Mouse (Mus musculus): ENCODE measurements at regions not wholly inside any gene's neighbourhood (a gene's known extent, or its start where the extent isn't known, plus 50 kb on each side); places are given as distances from the start of the nearest gene placed in this dataset.
A peak's percentile ranks its signal among the peaks of the same experiment; 100 is the strongest.

DNA sequence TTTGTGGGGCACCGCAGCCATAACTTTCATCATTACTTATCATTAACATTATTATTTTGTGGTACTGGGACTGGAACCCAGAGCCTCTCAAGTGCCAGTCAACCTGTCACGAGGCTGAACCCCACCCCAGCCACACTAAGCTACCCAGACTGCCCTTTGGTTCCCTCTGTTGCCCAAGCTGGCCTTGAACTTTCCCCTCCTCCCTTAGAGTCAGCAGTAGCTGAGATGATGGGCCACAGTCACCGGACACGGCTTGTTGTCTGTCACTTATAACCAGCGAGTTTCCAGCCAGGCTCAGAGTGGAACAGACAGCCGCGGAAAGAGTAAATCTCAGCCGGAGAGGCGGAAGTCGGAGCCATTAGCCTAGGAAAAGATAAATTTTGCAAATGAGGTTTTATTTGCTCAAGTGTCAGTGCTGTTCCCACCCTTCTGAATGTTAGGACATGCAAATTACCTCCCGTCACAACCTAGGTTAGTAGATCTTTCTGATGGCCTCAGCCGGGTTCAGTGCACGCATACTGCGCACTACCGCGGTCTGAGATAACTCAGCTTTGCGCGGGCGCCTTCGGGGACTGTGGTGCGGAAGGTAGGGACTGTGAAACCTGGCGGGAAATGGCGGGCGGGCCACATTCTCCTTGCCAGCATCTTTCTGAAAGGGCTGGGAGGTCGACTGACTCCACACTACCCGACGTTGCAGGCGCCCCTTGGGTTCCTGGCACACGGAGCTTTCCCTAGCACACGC lies 152.7 kb downstream of the Bmp7 start:
- ATAC-seq (replicated peaks; ENCODE audit: low FRiP score, low read depth) (0 out of 2 replicates have a peak, but pooled peaks have one; percentile 40), DNase-seq (ENCODE audit: low spot score) (peak; percentile 29)
- Histone ChIP-seq H3K4me2 (ENCODE audit: low read length) (peak overlapping the region; percentile 49), H3K27me3 (ENCODE audit: insufficient read depth, low read length) (peaks cover 16% of the 10 kb centered on the region), H3K9ac (ENCODE audit: low read depth, low read length) (no peak overlapping the region), H3K27ac (no peak overlapping the region), H3K4me3 (replicated peaks; ENCODE audit: low read depth, low read length) (peak overlapping the region; percentile 9; the same call in 1 of the 2 replicates), H3K9me3 (replicated peaks; ENCODE audit: low read length) (peaks cover 5% of the 10 kb centered on the region; the same call in 1 of the 2 replicates), H3K4me1 (replicated peaks; ENCODE audit: insufficient read depth, low read length) (0 out of 2 replicates have a peak, but pooled peaks cover 5% of the 10 kb centered on the region), H3K36me3 (ENCODE audit: insufficient read depth, low read length) (no peaks in the 10 kb centered on the region)
- TF ChIP-seq CTCF (IDR thresholded peaks at IDR 0.05; ENCODE audit: low read depth): no peak
- 24% methylated on average over 30 of the region's 30 CpGs for WGBS

DNA sequence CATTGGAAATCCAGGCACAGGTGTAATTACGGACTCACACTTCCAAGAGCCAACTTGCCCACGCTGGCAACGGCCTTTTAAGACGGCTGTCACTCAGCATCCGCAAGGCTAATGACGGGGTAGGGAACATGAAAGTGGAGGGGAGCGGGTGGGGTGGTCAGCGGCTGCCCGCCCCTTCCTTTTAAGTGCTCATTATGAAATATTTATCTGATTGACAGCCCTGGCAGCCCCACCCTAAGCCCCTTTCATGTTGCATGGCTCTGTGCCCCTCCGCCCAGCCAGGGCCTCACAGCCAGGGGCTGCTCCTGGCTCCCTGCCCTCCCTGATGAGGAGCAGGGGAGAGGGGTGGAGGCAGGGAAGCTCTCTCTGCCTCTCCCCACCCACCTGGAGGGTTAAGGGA lies 150.9 kb downstream of the Bmp7 start:
- Histone ChIP-seq H3K27me3 (ENCODE audit: insufficient read depth, low read length) (peaks cover 16% of the 10 kb centered on the region), H3K9ac (ENCODE audit: low read depth, low read length) (no peak overlapping the region), H3K4me3 (replicated peaks; ENCODE audit: low read depth, low read length) (no peak overlapping the region), H3K4me2 (ENCODE audit: low read length) (no peak overlapping the region), H3K4me1 (replicated peaks; ENCODE audit: insufficient read depth, low read length) (0 out of 2 replicates have a peak, but pooled peaks cover 5% of the 10 kb centered on the region), H3K27ac (no peak overlapping the region), H3K36me3 (ENCODE audit: insufficient read depth, low read length) (no peaks in the 10 kb centered on the region), H3K9me3 (replicated peaks; ENCODE audit: low read length) (no peaks in the 10 kb centered on the region)
- WGBS: 19% methylated on average over 10 of the region's 10 CpGs
- DNase-seq (ENCODE audit: low spot score) (no peak), ATAC-seq (replicated peaks; ENCODE audit: low FRiP score, low read depth) (no peak)
- no peak for TF ChIP-seq CTCF (IDR thresholded peaks at IDR 0.05; ENCODE audit: low read depth)

DNA sequence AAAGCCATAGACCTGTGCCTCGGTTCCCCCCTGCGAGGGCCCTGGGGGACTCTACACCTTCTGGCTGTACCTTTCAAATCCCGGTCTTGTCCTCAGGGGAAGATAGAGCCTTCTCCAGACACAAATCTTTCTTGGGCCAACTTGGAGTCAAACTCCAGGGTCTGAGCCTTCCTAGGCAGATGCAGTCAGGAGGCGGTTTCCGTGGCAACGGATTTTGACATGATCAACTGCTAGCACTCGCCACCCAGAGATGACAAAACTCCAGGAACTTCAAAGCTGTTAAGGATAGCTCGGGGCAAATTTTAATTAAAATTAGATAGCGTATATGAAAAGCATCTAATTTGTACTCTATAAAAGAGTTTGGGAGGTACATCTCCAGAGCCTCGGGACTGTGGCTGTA lies 147.6 kb downstream of the Bmp7 start:
- H3K4me2 ChIP-seq (ENCODE audit: low read length): no peak overlapping the region
- no peak overlapping the region for H3K9ac ChIP-seq (ENCODE audit: low read depth, low read length)
- H3K9me3 ChIP-seq (replicated peaks; ENCODE audit: low read length): no peaks in the 10 kb centered on the region
- H3K27ac ChIP-seq: no peak overlapping the region
- H3K4me1 ChIP-seq (replicated peaks; ENCODE audit: insufficient read depth, low read length): 0 out of 2 replicates have a peak, but pooled peaks cover 4% of the 10 kb centered on the region
- DNase-seq (ENCODE audit: low spot score) (no peak), ATAC-seq (replicated peaks; ENCODE audit: low FRiP score, low read depth) (no peak)
- WGBS: 69% methylated on average over 10 of the region's 10 CpGs
- H3K36me3 ChIP-seq (ENCODE audit: insufficient read depth, low read length): no peaks in the 10 kb centered on the region
- peaks cover 16% of the 10 kb centered on the region for H3K27me3 ChIP-seq (ENCODE audit: insufficient read depth, low read length)
- TF ChIP-seq CTCF (IDR thresholded peaks at IDR 0.05; ENCODE audit: low read depth): no peak
- no peak overlapping the region for H3K4me3 ChIP-seq (replicated peaks; ENCODE audit: low read depth, low read length)

- WGBS: 81% methylated on average over 8 of the region's 8 CpGs
Measured at GRCm38 (mm10) chr2:172793991-172794390, 146.1 kb downstream of the Bmp7 start.

GRCm38 (mm10) chr2:172794771-172795170 lies 145.3 kb downstream of the Bmp7 start:
- WGBS: 85% methylated on average over 10 of the region's 10 CpGs
- DNase-seq (ENCODE audit: low spot score): no peak
- Histone ChIP-seq H3K9ac (ENCODE audit: low read depth, low read length) (no peak overlapping the region), H3K27me3 (ENCODE audit: insufficient read depth, low read length) (no peaks in the 10 kb centered on the region), H3K4me2 (ENCODE audit: low read length) (no peak overlapping the region), H3K4me3 (replicated peaks; ENCODE audit: low read depth, low read length) (no peak overlapping the region), H3K36me3 (ENCODE audit: insufficient read depth, low read length) (no peaks in the 10 kb centered on the region), H3K4me1 (replicated peaks; ENCODE audit: insufficient read depth, low read length) (no peaks in the 10 kb centered on the region), H3K27ac (no peak overlapping the region), H3K9me3 (replicated peaks; ENCODE audit: low read length) (no peaks in the 10 kb centered on the region)
- TF ChIP-seq CTCF (IDR thresholded peaks at IDR 0.05; ENCODE audit: low read depth): no peak
- no peak for ATAC-seq (replicated peaks; ENCODE audit: low FRiP score, low read depth)

More at GRCm38 (mm10) chr2:172793991-172794390, 146.1 kb downstream of the Bmp7 start:
- no peaks in the 10 kb centered on the region for H3K4me1 ChIP-seq (replicated peaks; ENCODE audit: insufficient read depth, low read length)
- DNase-seq (ENCODE audit: low spot score) (no peak), ATAC-seq (replicated peaks; ENCODE audit: low FRiP score, low read depth) (no peak)
- H3K9me3 ChIP-seq (replicated peaks; ENCODE audit: low read length): no peaks in the 10 kb centered on the region
- no peak overlapping the region for H3K4me3 ChIP-seq (replicated peaks; ENCODE audit: low read depth, low read length)
- no peak for TF ChIP-seq CTCF (IDR thresholded peaks at IDR 0.05; ENCODE audit: low read depth)
- no peak overlapping the region for H3K9ac ChIP-seq (ENCODE audit: low read depth, low read length)
- no peak overlapping the region for H3K27ac ChIP-seq
- peaks cover 5% of the 10 kb centered on the region; the same call in 1 of the 2 replicates for H3K27me3 ChIP-seq (ENCODE audit: insufficient read depth, low read length)
- H3K36me3 ChIP-seq (ENCODE audit: insufficient read depth, low read length): no peaks in the 10 kb centered on the region
- H3K4me2 ChIP-seq (ENCODE audit: low read length): no peak overlapping the region

DNA sequence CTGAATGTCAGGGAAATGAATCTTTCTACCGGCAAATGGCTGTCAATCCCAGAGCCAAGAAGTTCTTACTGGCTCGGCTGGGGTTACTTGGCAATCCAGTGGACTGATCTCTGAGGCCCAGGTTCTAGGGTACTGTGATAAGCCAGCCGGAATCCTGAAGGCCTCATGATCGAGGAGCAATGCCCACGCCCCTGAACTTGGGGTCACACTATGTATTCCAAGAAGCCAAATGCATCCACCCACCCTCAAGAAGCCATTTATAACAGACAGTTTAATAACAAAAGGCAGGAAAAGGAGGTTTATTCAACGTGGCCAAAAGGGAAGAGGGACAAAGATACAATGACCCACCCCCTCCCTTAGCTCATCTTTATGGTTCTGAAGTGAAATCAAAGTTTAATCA lies 144.0 kb downstream of the Bmp7 start:
- ATAC-seq (replicated peaks; ENCODE audit: low FRiP score, low read depth) (no peak), DNase-seq (ENCODE audit: low spot score) (no peak)
- Histone ChIP-seq H3K36me3 (ENCODE audit: insufficient read depth, low read length) (no peaks in the 10 kb centered on the region), H3K27ac (no peak overlapping the region), H3K27me3 (ENCODE audit: insufficient read depth, low read length) (no peaks in the 10 kb centered on the region), H3K4me1 (replicated peaks; ENCODE audit: insufficient read depth, low read length) (no peaks in the 10 kb centered on the region), H3K9ac (ENCODE audit: low read depth, low read length) (no peak overlapping the region), H3K4me2 (ENCODE audit: low read length) (no peak overlapping the region), H3K9me3 (replicated peaks; ENCODE audit: low read length) (no peaks in the 10 kb centered on the region), H3K4me3 (replicated peaks; ENCODE audit: low read depth, low read length) (no peak overlapping the region)
- no peak for TF ChIP-seq CTCF (IDR thresholded peaks at IDR 0.05; ENCODE audit: low read depth)
- 54% methylated on average over 6 of the region's 6 CpGs for whole genome bisulfite sequencing

All from kidney, postnatal 0 days (tissue).